Mouse (Mus musculus): ENCODE results near the gene Cox6a1.
A peak's percentile ranks its signal among the peaks of the same experiment; 100 is the strongest.
"Not testable (repeated sequence)": the region's sequence is repeated elsewhere in the genome, so short reads cannot be mapped to it uniquely, and the experiment has no call there.

The Cox6a1 gene

DNA sequence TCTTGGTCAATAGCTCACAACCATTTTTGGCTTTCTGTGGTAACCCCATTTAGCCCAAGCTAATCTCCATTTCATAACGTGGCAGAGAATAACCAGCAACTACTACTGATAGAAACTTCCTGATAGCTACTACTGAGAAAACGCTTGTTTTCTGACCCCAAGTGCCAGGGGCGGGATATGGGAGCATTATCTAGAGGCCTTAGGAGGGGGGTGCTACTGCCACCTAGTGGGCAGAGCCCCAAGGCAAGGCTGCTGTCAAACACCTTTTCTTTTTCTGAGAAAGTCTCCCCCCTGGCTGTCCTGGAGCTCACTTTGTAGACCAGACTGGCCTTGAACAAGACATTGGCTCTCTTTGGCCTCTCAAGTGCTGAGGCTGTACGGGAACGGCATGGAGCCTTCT lies 1.2 kb downstream of the Cox6a1 start:
- DNase-seq (ENCODE audit: low spot score in 2 of 2), result peak in 1 of 2 experiments; percentile 67

DNA sequence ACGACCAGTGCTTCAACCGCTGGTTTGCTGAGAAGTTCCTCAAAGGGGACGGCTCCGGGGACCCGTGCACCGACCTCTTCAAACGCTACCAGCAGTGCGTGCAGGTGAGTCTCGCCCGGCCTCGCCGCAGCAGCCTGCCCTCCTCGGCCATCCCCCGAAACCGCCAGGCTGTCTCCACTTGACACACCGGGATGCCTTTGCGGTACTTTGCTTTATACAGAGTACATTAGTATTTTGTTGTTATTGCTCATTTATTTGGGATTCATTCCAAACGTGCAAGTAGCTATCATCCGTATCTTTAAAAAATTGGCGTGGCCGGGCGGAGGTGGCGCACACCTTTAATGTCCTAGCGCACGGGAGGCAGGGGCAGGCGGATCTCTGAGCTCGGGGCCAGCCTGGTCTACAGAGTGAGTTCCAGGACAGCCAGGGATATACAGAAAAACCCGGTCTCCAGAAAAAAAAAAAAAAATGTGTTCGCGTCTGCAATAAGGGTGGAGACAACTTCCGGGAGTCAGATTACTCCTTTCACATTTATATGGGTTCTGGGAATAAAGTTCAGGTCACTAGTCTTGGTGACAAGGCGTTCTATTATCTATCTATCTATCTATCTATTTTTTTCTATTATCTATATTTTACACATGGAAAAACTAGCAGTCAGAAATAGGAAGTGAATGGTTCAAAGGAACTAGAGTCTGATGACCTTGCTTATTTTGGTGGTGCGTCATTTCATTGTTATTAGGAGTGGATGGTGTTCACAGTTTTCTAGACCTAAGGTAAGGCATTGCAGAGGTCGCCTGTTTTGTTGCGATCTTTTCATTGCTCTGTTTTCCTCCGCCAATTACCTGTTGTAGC lies 7.2 kb downstream of the Cox6a1 start:
- DNase-seq (ENCODE audit: low spot score in 2 of 2), result no peak

DNA sequence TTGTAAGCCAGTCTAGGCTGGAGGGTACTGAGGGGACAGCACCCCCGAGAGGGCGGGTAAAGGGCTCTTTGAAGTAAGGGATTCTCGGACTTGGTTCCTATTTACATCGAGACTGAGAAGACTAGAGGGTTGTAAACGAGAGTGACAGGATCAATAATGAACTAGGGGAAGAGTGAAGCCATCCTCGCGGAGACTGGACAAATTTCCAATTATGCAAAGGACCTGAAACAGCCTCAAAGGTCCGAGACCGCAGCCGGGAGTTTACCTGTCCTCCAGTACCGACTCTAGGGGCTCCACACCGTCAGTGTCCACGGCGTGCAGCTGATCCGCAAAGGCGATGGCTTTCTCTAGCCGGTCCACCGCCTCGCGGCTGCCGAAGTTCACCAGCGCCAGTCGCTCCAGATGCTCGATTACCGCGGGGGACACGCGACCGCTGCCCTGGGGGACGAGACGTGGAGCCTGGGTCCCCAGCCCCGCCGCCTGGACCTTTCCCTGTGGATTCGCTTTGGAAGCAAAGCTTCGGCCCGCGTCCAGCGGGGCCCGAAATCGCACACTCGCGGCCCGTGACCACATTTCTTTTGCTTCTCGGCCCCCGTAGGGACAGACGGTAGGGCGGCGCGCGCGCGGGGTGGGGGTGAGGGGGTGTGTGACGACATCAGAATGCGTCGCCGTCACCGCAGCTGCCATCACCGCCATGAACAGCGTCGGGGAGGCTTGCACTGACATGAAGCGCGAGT lies 8.0 kb downstream of the Cox6a1 start, which contains the start of the genes Gatc and Triap1:
Gene Gatc, minus strand, starts transcription at position 602 of the 737 bp plus-strand sequence.
Gene Triap1, plus strand, starts transcription at position 649 of the 737 bp plus-strand sequence.
- DNase-seq (ENCODE audit: low spot score in 2 of 2), result peak; percentile 77 to 88

DNA sequence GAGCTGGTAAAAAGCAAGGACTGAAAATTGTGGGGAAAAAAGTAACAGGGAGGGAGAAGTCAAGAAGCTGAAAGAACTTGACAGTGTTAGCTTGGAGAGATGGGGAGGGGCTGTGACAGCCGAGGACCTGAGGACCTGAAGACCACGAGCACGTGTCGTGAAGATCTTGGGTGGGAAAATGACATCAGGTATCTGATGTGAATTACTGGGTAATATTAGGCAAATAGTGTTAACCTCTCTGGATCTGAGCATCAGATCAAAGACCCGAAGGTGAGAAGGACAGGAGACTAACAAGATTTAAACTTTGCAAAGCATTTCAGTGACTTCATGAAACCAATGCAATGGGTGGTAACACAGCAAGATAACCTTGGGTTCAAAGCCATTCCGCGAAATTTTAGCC lies 8.8 kb downstream of the Cox6a1 start:
- DNase-seq (ENCODE audit: low spot score in 2 of 2), result no peak

DNA sequence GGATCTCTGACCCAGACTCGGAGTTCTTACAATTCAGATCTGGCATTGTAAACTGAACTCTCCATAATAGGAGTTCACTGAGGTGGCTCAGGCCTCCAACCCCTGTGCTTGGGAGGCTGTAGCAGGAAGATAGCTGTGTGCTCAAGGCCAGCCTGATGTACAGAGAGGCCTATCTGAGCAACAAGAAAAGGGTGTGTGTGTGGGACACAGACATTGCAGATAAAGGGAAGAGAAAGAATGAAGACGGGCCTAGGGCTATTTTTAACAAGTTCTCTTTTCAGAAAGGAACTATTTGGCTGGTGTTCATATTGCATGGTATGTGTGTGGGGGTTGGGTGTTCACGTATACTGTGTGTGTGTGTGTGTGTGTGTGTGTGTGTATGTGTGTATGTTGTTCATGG lies 15.2 kb downstream of the Cox6a1 start:
- no peak for DNase-seq (ENCODE audit: low spot score in 2 of 2)

DNA sequence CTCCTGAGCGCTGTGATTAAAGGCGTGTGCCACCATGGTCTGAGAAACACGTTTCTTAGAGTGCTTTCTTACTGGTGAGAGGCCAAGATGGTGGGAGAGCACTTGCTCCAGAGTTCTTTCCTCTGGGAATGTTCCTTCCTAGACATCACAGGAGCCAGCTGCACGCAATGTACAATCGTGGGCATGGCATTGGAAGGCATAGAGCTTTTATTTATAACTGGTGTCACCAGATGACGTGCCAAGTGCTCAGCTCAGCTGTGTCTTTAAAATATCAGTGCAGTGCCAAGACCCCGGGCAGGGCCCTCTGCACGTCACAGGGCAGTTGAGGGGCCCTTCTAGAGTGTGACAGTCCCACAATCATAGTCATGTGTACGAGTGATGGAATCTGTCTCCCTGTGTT lies 17.8 kb downstream of the Cox6a1 start:
- no peak for DNase-seq (ENCODE audit: low spot score in 2 of 2)

DNA sequence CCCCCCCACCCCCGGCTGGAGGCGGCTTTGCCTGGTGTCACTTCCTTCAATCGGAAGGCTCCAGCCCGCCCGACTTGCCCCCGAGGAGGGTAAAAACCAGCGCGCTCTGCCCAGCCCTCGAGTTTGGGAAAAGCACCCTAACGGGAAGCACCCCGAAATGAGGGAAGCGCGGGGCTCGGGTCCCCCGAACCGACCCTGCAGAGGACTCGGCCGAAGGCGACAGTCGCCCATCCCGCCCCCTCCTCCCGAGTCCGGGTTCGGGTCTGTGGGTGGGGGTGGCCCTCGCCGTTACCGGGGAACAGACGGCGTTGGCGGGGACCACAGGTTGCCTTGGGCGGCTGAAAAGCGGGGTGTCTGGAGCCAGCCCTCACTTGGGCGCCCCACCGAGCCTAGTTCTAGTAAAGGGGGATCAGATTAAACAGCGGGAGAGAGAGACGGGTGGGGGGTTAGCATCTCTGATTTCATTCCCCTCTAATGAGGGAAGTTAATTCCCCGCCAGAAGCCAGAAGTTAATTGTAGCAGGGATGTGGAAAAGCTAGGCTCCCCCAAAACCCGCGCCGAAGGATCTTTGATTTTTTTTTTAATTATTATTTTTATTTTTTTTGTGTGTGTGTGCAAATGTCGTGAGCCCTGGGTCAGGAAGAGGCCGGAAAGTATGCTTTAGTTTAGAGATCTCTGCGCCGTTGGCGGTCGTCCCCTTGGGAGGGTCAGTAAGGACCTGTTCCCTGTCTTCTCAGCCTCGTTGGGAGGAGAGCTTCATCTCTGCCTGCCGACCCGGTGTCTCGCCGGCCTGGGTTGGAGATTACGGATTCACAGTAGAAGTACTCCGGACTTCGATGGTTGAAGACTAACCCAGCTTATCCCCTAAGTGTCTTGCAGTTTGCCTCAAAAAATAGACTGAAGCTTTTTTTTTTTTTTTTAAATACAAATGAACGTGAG lies 20.9 kb downstream of the Cox6a1 start:
- peak; percentile 53 to 56 for DNase-seq (ENCODE audit: low spot score in 2 of 2)

DNA sequence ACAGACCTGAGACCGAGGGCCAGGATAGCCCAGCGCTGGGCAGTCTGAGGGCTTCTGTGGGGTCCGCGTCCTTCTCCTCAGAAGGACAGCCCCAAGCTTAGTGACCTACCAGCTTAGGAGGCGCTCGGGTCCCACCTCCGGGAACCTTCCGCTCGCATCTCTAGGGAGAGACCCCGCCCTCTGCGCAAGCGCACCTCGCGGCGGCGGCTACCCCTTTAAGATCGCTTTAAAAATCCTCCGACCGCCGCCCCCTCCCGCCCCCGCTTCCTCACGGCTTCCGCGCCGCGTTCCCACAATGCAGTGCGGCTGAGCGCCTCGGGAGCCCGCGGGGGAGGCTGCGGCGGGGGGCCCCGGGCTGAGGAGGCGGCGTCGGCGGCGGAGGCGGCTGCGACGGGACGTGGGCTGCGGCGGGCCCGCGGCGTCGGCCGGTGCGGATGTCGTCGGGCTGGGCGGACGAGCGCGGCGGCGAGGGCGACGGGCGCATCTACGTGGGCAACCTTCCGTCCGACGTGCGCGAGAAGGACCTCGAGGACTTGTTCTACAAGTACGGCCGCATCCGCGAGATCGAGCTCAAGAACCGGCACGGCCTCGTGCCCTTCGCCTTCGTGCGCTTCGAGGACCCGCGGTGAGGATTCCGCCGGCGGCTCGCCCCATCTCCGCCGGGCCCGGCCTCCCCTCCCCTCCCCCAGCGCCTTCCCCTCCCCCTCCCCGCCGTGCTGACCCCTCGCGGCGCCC lies 21.7 kb downstream of the Cox6a1 start, which contains the start of gene Srsf9:
Gene Srsf9, plus strand, starts transcription at position 303 of the 735 bp plus-strand sequence.
- DNase-seq (ENCODE audit: low spot score in 2 of 2), result peak; percentile 89 to 94

DNA sequence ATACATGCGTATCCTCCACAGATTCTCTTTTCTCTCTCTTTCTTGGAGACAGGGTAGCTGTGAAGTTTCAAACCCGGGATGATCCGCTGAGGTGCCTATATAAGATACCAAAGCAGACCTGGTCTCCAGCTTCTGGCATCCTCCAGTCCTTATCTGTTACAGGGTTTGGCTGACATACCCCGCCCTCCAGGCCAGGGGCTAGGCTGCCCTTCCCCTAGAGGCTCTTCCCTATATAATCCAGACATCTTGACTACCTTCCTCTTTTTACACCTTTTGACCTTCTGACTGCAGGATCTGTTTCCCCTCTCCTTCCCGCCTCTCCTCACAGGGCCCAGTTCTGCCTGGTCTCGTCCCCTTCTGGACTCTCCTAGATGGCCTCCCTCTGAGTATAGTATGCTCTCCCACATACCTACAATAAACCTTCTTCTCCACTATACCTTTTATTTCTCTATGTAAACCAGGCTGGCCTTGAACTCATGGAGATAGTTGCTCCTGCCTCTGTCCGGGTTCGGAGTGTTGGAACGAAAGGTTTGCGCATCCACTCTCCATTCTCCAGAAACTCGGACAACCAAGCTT lies 22.4 kb downstream of the Cox6a1 start:
- no peak for DNase-seq (ENCODE audit: low spot score in 2 of 2)

DNA sequence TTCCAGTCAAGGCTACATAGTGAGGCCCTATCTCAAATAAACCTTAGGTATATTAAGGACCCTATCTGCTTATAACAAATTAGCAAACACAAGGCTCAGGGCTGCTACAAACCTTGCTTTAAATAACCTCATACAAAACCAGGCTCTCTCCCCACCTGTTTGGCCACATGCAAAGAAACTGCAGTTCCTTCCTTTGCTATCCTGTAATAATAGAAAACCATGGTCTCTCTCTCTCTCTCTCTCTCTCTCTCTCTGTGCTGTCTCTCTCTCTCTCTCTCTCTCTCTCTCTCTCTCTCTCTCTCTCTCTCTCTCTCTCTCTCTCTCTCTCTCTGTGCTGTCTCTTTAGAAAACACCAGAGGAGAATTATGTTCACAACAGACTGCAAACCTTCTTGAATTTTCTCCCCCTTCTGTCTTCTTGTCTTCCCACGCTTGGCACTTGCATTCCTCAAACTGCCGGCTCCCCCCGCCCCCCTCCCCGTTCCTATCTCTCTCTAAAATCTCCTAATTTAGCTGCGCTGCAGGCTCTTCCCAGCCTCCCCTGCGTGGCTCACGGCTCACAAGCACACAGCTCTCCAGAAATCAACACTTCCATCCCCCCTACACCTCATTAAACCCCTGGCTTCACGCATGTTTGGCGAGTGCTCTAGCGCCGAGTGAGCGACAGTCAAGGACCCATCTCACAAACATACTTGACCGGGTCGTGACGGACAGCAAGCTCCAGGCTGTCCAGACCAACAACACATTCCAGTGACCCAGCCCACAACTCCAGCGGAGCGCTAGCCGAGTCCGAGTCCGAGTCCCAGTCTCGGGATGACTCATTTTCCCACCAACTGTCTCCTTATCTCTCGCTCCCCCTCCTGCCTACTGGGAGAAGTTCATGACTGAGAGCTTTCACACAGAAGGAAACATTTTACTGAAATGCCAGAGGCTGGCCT lies 29.5 kb downstream of the Cox6a1 start:
- peak; percentile 63 to 75 for DNase-seq (ENCODE audit: low spot score in 2 of 2)

DNA sequence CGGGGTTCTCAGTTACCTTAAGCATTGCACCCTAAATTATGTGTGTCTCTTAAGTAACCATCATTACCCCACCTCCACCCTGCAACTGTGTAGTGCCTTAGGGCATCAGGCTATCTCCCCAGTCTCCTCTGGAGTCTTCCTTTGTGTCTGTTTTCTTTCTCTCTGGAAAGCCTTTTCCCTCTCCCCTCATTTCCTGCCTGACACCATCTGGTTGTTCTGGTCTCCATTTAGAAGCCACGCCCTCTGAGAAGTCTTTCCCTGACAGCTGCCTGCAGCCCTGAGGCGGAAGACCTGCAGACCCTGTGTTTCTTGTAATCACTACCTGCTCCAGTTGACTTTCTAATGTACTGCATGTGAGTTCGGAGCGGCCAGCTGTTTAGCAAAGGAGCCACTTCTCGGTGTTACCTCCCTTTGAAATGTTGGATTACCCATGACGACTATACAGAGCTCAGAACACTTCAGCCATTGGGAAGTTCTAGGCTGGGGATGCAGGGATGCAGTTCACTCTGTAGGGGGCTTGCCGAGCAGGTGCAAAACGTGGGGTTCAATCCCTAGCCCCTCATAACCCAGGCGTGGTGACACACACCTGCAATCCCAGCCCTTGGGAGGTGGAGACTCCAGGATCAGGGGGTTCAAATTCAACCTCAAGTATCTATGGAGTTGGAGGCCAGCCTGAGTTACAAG lies 31.0 kb downstream of the Cox6a1 start:
- DNase-seq (ENCODE audit: low spot score in 2 of 2), result no peak

DNA sequence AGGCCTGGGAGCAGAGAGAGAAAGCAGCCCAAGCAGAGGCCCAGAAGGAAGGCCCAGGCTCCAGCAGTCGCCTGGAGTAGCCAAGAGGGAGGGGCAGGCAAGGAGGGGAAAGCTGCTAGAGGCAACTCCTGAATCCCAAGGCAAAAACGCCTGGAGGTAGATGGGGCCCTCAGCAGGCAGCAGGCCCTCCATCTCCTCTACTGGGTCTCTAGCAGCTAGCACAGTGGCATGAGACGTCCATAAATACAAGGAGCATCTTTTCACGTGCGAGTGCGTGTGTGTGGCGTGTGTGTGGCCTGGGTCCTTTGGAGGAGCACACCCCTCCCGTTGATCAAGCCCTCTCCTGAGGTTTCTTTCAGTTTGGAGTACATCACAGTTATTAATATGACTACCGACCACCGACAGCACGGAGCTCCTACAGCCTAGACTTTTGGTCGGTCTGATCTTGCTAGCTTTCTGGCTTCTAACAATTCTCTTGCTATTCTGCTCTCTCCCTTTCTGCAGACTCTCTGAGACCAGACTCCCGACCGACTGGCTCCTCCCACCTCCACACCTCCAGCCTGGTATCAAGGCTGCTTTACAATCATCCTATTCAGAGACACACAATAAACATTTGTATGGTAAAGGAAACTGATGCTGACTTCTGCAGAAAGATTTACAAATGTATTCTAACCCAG lies 31.7 kb downstream of the Cox6a1 start:
- no peak for DNase-seq (ENCODE audit: low spot score in 2 of 2)

DNA sequence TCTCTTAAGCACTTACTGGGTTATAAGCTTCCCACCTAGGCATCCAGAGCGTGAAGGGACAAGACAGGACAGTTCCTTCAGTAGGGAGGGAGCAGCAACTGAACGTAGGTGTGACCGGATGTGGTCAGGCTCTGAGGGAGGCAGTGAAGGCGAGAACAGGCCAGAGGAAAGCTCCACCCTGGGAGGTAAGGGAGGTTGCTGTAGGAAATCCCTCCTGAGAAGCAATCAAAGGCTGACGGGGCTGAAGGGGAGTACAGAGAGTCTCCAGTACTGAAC lies 35.2 kb downstream of the Cox6a1 start:
- no peak for DNase-seq (ENCODE audit: low spot score in 2 of 2)

DNA sequence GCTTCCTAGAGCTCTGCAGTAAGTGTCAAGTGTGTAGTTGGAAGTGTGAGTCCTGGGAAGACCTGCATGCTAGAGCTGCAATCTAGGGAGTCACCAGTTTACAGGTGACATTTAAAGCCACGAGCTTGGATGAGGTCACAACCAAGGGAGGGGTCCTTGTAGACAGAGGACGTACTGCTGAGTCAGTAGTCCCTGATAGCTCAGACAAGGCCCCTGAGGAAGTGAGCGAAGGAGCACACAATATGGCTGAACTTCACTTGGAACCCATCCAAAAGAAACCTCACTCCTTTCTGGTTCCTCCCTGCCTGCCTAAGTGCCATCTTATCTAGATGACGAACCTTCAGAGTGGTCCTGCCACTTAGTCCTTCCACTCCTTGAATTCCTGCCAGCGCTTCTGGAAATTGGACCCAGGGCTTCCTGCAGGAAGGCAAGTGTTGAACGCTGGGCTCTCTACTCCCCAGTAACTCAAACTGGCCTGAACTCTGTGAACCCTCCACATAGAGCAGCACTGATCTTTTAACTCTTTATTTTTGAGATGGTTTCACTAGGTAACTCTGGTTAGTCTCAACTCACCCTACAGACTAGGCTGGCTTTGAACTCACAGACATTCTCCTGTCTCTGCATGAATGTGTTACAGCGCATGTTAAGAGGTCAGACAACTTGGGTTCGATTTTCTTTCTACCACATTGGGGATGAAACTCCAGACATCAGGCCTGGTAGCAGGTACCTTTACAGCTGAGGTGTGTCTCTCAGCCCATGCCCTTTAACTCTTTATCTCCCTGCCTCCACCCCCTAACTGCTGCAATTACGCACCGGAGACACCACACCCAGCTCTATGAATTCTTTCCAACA lies 35.7 kb downstream of the Cox6a1 start:
- no peak for DNase-seq (ENCODE audit: low spot score in 2 of 2)

DNA sequence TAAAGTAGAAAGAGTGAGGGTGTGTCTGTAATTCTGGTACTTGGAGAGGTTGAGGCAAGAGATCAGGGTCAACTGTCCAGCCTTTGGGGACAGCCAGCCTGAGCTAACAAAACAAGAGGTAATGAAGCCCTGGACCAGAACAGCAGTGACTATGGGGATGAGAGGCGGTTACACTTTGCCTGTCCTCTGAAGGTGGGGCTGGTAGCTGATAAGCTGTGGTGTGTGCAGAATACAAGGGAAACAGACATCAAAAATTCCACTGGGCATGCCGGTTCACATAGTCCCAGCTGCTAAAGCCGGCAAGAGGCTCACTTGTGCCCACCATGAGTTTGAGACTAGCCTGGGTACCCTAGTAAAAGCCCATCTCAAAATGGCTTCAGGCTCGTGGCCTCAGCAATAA lies 36.4 kb downstream of the Cox6a1 start:
- DNase-seq (ENCODE audit: low spot score in 2 of 2), result no peak

DNA sequence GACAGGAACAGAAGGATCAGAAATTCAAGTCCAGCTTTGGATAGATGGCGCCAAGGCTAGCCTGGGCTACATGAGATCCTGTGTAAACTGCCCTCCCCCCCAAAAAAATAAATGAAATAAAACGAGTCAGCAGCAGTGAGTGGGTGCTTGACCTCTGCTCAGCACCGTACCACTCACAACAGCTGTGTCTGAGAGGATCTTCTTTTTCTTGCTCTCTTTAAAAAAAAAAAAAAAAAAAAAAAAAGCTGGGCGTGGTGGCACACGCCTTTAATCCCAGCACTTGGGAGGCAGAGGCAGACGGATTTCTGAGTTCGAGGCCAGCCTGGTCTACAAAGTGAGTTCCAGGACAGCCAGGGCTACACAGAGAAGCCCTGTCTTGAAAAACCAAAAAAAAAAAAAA lies 46.6 kb downstream of the Cox6a1 start:
- DNase-seq (ENCODE audit: low spot score in 2 of 2), result not testable (repeated sequence)

DNA sequence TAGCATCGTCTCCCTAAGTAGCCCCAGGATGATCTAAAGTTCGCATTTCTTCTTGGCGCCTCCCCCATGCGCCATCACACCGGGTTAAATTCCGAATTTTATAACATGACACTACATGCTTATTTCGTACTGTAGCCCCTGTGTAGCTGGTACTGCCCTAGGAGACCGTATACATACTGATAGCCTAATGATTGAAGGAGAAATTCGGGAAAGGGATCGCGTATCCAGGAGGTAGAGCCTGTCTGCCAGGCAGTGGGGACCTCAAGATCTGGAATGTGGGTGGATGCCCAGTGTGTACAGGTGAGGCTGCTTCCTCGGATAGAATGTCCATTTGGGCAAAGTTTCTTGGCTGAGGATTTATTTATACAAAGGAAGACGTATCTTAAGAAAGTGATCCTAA lies 47.2 kb downstream of the Cox6a1 start:
- DNase-seq (ENCODE audit: low spot score in 2 of 2), result no peak
